Mouse (Mus musculus): ENCODE results near the gene Pfkp. TPM values are rescaled to one million over a fixed set of nuclear protein-coding genes. Genes with fewer than 3 reads are reported as not detected.

The Pfkp gene
- total and polyA plus RNA-seq, 2 experiments from 2014 or later = 82.9 to 162 TPM

DNA sequence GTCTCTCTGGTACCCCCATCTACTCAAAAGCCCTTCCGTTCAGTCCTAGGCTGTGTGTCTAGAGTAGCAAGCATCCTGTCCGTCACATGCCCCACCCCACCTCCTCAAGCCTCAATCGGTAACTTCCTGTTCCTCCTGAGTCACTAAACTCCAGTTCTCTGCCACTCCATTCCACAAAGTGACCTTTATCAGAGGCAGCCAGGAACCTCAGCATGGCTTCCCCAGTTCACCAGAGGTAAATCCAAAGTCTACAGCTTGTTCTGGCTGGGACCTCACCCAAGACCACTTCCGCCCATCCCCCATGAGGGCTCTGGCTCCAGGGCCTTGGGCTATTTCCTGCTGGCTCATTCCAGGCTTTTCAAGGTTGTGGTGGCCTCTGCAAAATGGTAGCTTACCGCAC lies 6.1 kb downstream of the Pfkp start:
- TF ChIP-seq CTCF (IDR thresholded peaks at IDR 0.05; ENCODE audit: low read depth) (no peak), EP300 (IDR thresholded peaks at IDR 0.05; ENCODE audit: low read depth) (no peak)
- Histone ChIP-seq H3K4me2 (ENCODE audit: low read depth, low read length) (no peak overlapping the region), H3K36me3 (replicated peaks; ENCODE audit: control insufficient read depth, insufficient read depth, low read length) (no peaks in the 10 kb centered on the region; the same call in 1 of the 2 replicates), H3K9ac (replicated peaks; ENCODE audit: low read depth, low read length) (no peak overlapping the region), H3K9me3 (replicated peaks; ENCODE audit: control insufficient read depth, low read length) (no peaks in the 10 kb centered on the region), H3K4me3 (ENCODE audit: low read depth, low read length) (no peak overlapping the region), H3K27me3 (ENCODE audit: control insufficient read depth, insufficient read depth, low read length) (no peaks in the 10 kb centered on the region), H3K4me1 (ENCODE audit: control insufficient read depth, insufficient read depth) (peaks cover 20% of the 10 kb centered on the region; the same call in 1 of the 2 replicates), H3K27ac (ENCODE audit: low read depth) (peak overlapping the region; percentile 33)
- ATAC-seq (ENCODE audit: insufficient read depth, low read depth) (0 out of 2 replicates have a peak, but pooled peaks have one; percentile 21), DNase-seq (ENCODE audit: low spot score) (no peak)
- WGBS = 59% methylated on average over 5 of the region's 5 CpGs

GRCm38 (mm10) chr13:6641497-6641896 lies 7.1 kb downstream of the Pfkp start:
- 79% methylated on average over 1 of the region's 1 CpGs for WGBS
- DNase-seq (ENCODE audit: low spot score) (no peak), ATAC-seq (ENCODE audit: insufficient read depth, low read depth) (no peak)
- H3K9ac ChIP-seq (replicated peaks; ENCODE audit: low read depth, low read length) = no peak overlapping the region
- peaks cover 23% of the 10 kb centered on the region for H3K4me1 ChIP-seq (ENCODE audit: control insufficient read depth, insufficient read depth)
- H3K27ac ChIP-seq (ENCODE audit: low read depth) = no peak overlapping the region
- TF ChIP-seq CTCF (IDR thresholded peaks at IDR 0.05; ENCODE audit: low read depth) (no peak), EP300 (IDR thresholded peaks at IDR 0.05; ENCODE audit: low read depth) (no peak)
- H3K27me3 ChIP-seq (ENCODE audit: control insufficient read depth, insufficient read depth, low read length) = no peaks in the 10 kb centered on the region
- H3K36me3 ChIP-seq (replicated peaks; ENCODE audit: control insufficient read depth, insufficient read depth, low read length) = no peaks in the 10 kb centered on the region; the same call in 1 of the 2 replicates
- H3K4me2 ChIP-seq (ENCODE audit: low read depth, low read length) = no peak overlapping the region
- no peaks in the 10 kb centered on the region for H3K9me3 ChIP-seq (replicated peaks; ENCODE audit: control insufficient read depth, low read length)
- H3K4me3 ChIP-seq (ENCODE audit: low read depth, low read length) = no peak overlapping the region

- Histone ChIP-seq H3K4me2 (ENCODE audit: low read depth, low read length) (no peak overlapping the region), H3K27me3 (ENCODE audit: control insufficient read depth, insufficient read depth, low read length) (no peaks in the 10 kb centered on the region), H3K4me3 (ENCODE audit: low read depth, low read length) (no peak overlapping the region), H3K27ac (ENCODE audit: low read depth) (no peak overlapping the region), H3K9me3 (replicated peaks; ENCODE audit: control insufficient read depth, low read length) (no peaks in the 10 kb centered on the region), H3K4me1 (ENCODE audit: control insufficient read depth, insufficient read depth) (peaks cover 25% of the 10 kb centered on the region), H3K9ac (replicated peaks; ENCODE audit: low read depth, low read length) (no peak overlapping the region), H3K36me3 (replicated peaks; ENCODE audit: control insufficient read depth, insufficient read depth, low read length) (no peaks in the 10 kb centered on the region; the same call in 1 of the 2 replicates)
- ATAC-seq (ENCODE audit: insufficient read depth, low read depth) (no peak), DNase-seq (ENCODE audit: low spot score) (no peak)
- TF ChIP-seq EP300 (IDR thresholded peaks at IDR 0.05; ENCODE audit: low read depth) (no peak), CTCF (IDR thresholded peaks at IDR 0.05; ENCODE audit: low read depth) (no peak)
- WGBS = 72% methylated on average over 5 of the region's 5 CpGs
Observed at GRCm38 (mm10) chr13:6639507-6640030, 9.0 kb downstream of the Pfkp start.

DNA sequence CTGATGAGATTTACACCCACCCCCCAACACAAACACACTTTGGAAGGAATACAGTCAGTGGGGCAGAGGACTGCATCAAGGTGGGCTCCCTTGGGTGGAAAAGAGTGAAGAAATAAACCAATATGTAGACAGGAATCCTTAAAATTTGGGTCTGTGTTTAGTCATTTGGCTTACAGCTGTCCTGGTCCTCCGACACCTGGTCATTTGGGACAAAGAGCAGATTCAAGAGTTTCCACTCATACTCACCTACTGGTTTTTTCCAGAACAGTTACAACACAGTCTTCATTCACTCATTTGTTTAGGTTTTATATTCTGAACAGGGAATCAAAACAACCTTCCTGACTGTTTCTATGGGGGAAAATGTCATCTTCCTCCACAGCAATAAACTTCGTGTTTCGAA lies 9.6 kb downstream of the Pfkp start:
- no peak for DNase-seq (ENCODE audit: low spot score)
- no peaks in the 10 kb centered on the region; the same call in 1 of the 2 replicates for H3K36me3 ChIP-seq (replicated peaks; ENCODE audit: control insufficient read depth, insufficient read depth, low read length)
- TF ChIP-seq EP300 (IDR thresholded peaks at IDR 0.05; ENCODE audit: low read depth) (no peak), CTCF (IDR thresholded peaks at IDR 0.05; ENCODE audit: low read depth) (no peak)
- WGBS = 88% methylated on average over 3 of the region's 3 CpGs
- no peaks in the 10 kb centered on the region for H3K9me3 ChIP-seq (replicated peaks; ENCODE audit: control insufficient read depth, low read length)
- no peak overlapping the region for H3K27ac ChIP-seq (ENCODE audit: low read depth)
- ATAC-seq (ENCODE audit: insufficient read depth, low read depth) = no peak
- H3K4me3 ChIP-seq (ENCODE audit: low read depth, low read length) = no peak overlapping the region
- H3K9ac ChIP-seq (replicated peaks; ENCODE audit: low read depth, low read length) = no peak overlapping the region
- no peak overlapping the region for H3K4me2 ChIP-seq (ENCODE audit: low read depth, low read length)
- H3K4me1 ChIP-seq (ENCODE audit: control insufficient read depth, insufficient read depth) = peaks cover 29% of the 10 kb centered on the region
- no peaks in the 10 kb centered on the region for H3K27me3 ChIP-seq (ENCODE audit: control insufficient read depth, insufficient read depth, low read length)

DNA sequence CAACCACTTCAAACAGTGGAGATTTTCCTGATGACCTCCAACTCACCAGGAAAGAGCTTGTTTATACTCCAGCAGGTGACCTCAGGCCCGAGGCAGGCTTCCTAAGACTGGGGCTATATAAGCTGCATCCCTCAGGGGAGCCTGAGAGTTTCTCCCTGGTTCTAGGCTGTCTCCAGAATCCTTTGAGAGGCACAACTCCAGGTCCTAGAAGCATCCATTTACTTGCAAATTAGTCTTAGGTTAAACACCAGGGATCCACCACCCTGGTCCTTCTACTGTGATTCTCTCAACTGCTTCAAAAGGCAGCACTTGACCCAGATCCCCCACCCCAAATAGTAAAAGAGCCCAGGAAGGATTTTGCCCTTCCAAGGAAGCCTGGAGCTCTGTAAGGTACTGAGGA lies 10.2 kb downstream of the Pfkp start:
- DNase-seq (ENCODE audit: low spot score) = no peak

More for the DNA sequence above, 10.2 kb downstream of the Pfkp start:
- TF ChIP-seq CTCF (IDR thresholded peaks at IDR 0.05; ENCODE audit: low read depth) = no peak
- no peak for TF ChIP-seq EP300 (IDR thresholded peaks at IDR 0.05; ENCODE audit: low read depth)
- Histone ChIP-seq H3K9me3 (replicated peaks; ENCODE audit: control insufficient read depth, low read length) (no peaks in the 10 kb centered on the region), H3K4me2 (ENCODE audit: low read depth, low read length) (no peak overlapping the region), H3K4me1 (ENCODE audit: control insufficient read depth, insufficient read depth) (peaks cover 35% of the 10 kb centered on the region), H3K27ac (ENCODE audit: low read depth) (no peak overlapping the region), H3K9ac (replicated peaks; ENCODE audit: low read depth, low read length) (no peak overlapping the region), H3K27me3 (ENCODE audit: control insufficient read depth, insufficient read depth, low read length) (no peaks in the 10 kb centered on the region), H3K36me3 (replicated peaks; ENCODE audit: control insufficient read depth, insufficient read depth, low read length) (no peaks in the 10 kb centered on the region; the same call in 1 of the 2 replicates), H3K4me3 (ENCODE audit: low read depth, low read length) (no peak overlapping the region)
- WGBS = 52% methylated on average over 1 of the region's 1 CpGs
- no peak for ATAC-seq (ENCODE audit: insufficient read depth, low read depth)
